ENCODE assay signal across 14 mouse cellular contexts in genomic region chr1:76197651-76198050, GRCm38 (mm10).
"Had no signal": no experiment of that assay in that cellular context is flagged by ENCODE, and none has a peak within 500 bp of the region (broad histone marks: within the 10 kb centered on the region; RNA-seq: fewer than 3 reads in every experiment).

No protein-coding gene starts in this region.

- H3K27me3 ChIP-seq: limb, embryonic 12.5 days; limb, embryonic 15.5 days; liver, embryonic 13.5 days had no signal

- H3K9ac ChIP-seq: limb, embryonic 12.5 days; limb, embryonic 15.5 days; liver, embryonic 13.5 days had no signal

- H3K36me3 ChIP-seq: limb, embryonic 12.5 days; limb, embryonic 15.5 days; liver, embryonic 13.5 days had no signal

- H3K9me3 ChIP-seq: limb, embryonic 12.5 days; limb, embryonic 15.5 days; liver, embryonic 13.5 days had no signal

- H3K4me2 ChIP-seq: limb, embryonic 12.5 days; limb, embryonic 15.5 days; liver, embryonic 13.5 days; midbrain, embryonic 11.5 days had no signal

- H3K4me1 ChIP-seq: limb, embryonic 15.5 days; liver, embryonic 13.5 days had no signal

- H3K27ac ChIP-seq: limb, embryonic 12.5 days; limb, embryonic 15.5 days; liver, embryonic 13.5 days had no signal

- DNase-seq: kidney, adult 18-20 months; kidney, postnatal 10 days; kidney, postnatal 4 days; left cerebral cortex, postnatal 4 days; liver, embryonic 13.5 days; lung, adult 2 months; lung, postnatal 14 days; lung, postnatal 4 days; midbrain, embryonic 14.5 days; thymus, adult 18-20 months; thymus, postnatal 36 days had no signal

- H3K4me3 ChIP-seq: limb, embryonic 12.5 days; limb, embryonic 15.5 days; liver, embryonic 13.5 days had no signal
